Mouse (Mus musculus): Measurements from ENCODE around the gene Erich3.

DNA sequence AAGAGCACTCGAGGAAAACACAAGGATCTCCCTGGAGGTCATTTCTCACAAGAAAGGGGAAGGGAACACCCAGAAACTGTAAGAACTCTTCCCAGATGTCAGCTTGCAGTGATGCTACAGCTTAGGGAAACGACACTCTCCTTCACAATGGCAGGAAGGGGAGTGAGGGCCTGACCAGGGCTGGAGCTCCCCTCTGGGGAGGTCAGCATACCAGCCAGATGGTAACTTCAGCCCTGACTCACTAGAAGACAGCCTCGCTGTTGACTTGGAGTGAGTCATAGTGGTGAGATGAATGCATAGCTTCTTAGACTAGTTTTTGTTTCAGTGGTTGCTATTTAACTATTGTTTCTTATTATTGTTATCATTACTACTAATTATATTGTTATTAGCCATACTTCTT, 90.8 kb downstream of the Erich3 start:
- TF ChIP-seq CTCF (IDR thresholded peaks at IDR 0.05) (no peak), EP300 (IDR thresholded peaks at IDR 0.05) (no peak)

Measured in lung, postnatal 0 days (tissue).